Mouse (Mus musculus) neural tube, embryonic 14.5 days (tissue): ENCODE data around the gene Pou4f1. TPM values are rescaled to one million over a fixed set of nuclear protein-coding genes. Genes with fewer than 3 reads are reported as not detected.
A peak's percentile ranks its signal among the peaks of the same experiment; 100 is the strongest.

Experiments used
- ATAC-seq: fragments of 200-750 bp; cut with Nextera tagmentation; 2 replicates; pipeline ENCODE4 v1.8.0; 2017; ENCODE audit warnings: low read depth, mild to moderate bottlenecking, moderate TSS enrichment, moderate library complexity
- H3K27ac ChIP-seq: fragments of 300-500 bp; sonication (generic); 2 replicates; pipeline ENCODE4 v1.5.1; 2014; ENCODE audit warnings: low read depth, mild to moderate bottlenecking, control low read depth, low read length, moderate library complexity, mixed read lengths
- H3K27me3 ChIP-seq: fragments of 300-500 bp; sonication (generic); 2 replicates; pipeline ENCODE4 v1.6.1; 2014; ENCODE audit warnings: low read length; ENCODE audit not compliant: control insufficient read depth, insufficient read depth
- H3K36me3 ChIP-seq: fragments of 300-500 bp; sonication (generic); 2 replicates; pipeline ENCODE4 v1.6.1; 2014; ENCODE audit warnings: low read length, mixed read lengths; ENCODE audit not compliant: control insufficient read depth, insufficient read depth
- H3K4me1 ChIP-seq: fragments of 300-500 bp; sonication (generic); 2 replicates; pipeline ENCODE4 v1.6.1; 2014; ENCODE audit warnings: low read length; ENCODE audit not compliant: control insufficient read depth, insufficient read depth
- H3K4me2 ChIP-seq: fragments of 300-500 bp; sonication (generic); 2 replicates; pipeline ENCODE4 v1.6.1; 2014; ENCODE audit warnings: mild to moderate bottlenecking, low read depth, low read length, control low read depth
- H3K4me3 ChIP-seq: fragments of 300-500 bp; sonication (generic); 2 replicates; pipeline ENCODE4 v1.5.1; 2014; ENCODE audit warnings: low read depth, low read length, control low read depth, mixed read lengths
- H3K9ac ChIP-seq: fragments of 300-500 bp; sonication (generic); replicated peaks from 2 replicates; pipeline ENCODE4 v1.6.1; 2014; ENCODE audit warnings: low read depth, mild to moderate bottlenecking, control low read depth, low read length, mixed read lengths
- H3K9me3 ChIP-seq: fragments of 300-500 bp; sonication (generic); 2 replicates; pipeline ENCODE4 v1.6.1; 2016; ENCODE audit warnings: low read length; ENCODE audit not compliant: control insufficient read depth
- WGBS: fragments of 180-500 bp; shearing (Covaris S2); extraction: QIAGEN DNeasy Blood & Tissue Kit; methylation state at CpG from one replicate; pipeline ENCODE4 v1.1.7; 2014; 5-methylcytosine and 5-hydroxymethylcytosine counted together
- polyA plus RNA-seq: library from polyadenylated mRNA; unstranded; fragments of >200 nt; fragmentation: Nextera tagmentation; extraction: Ambion mirVana; gene quantifications from 2 replicates; pipeline ENCODE4 v1.2.1, GENCODE M21; 2014

Gene Pou4f1
- polyA plus RNA-seq, 1 experiment from 2014 or later: 84.2 TPM

GRCm38 (mm10) chr14:104467133-104467965 is 450 bp downstream of the Pou4f1 start:
- ATAC-seq: peak; percentile 42
- Histone ChIP-seq H3K27ac (peak overlapping the region; percentile 84), H3K27me3 (peaks cover 52% of the 10 kb centered on the region), H3K4me3 (peak overlapping the region; percentile 51), H3K4me1 (peaks cover 10% of the 10 kb centered on the region; the same call in 1 of the 2 replicates), H3K4me2 (peak overlapping the region; percentile 59), H3K36me3 (no peaks in the 10 kb centered on the region), H3K9me3 (no peaks in the 10 kb centered on the region), H3K9ac (peak overlapping the region; percentile 65)
- under 1% methylated on average over 83 of the region's 101 CpGs for WGBS

GRCm38 (mm10) chr14:104466557-104466956 is 1.2 kb downstream of the Pou4f1 start:
- Histone ChIP-seq H3K4me2 (peak overlapping the region; percentile 59), H3K9me3 (no peaks in the 10 kb centered on the region), H3K4me1 (peaks cover 10% of the 10 kb centered on the region; the same call in 1 of the 2 replicates), H3K9ac (peak overlapping the region; percentile 65), H3K27ac (peak overlapping the region; percentile 84), H3K4me3 (peak overlapping the region; percentile 51), H3K36me3 (no peaks in the 10 kb centered on the region), H3K27me3 (peaks cover 46% of the 10 kb centered on the region)
- under 1% methylated on average over 22 of the region's 43 CpGs for WGBS
- ATAC-seq: no peak

- H3K9ac ChIP-seq: peak overlapping the region; percentile 65
- peak overlapping the region; percentile 74 for H3K27ac ChIP-seq
- H3K9me3 ChIP-seq: no peaks in the 10 kb centered on the region
- peaks cover 13% of the 10 kb centered on the region; the same call in 1 of the 2 replicates for H3K4me1 ChIP-seq
- peak overlapping the region; percentile 59 for H3K4me2 ChIP-seq
- peak overlapping the region; percentile 51 for H3K4me3 ChIP-seq
- H3K27me3 ChIP-seq: peaks cover 45% of the 10 kb centered on the region
- ATAC-seq: no peak
- no peaks in the 10 kb centered on the region for H3K36me3 ChIP-seq
- WGBS: under 1% methylated on average over 59 of the region's 64 CpGs
Measured at GRCm38 (mm10) chr14:104465483-104466235, 2.1 kb downstream of the Pou4f1 start.

GRCm38 (mm10) chr14:104464841-104465240 is 3.0 kb downstream of the Pou4f1 start:
- no peak for ATAC-seq
- no peaks in the 10 kb centered on the region for H3K36me3 ChIP-seq
- H3K4me2 ChIP-seq: peak overlapping the region; percentile 59; the same call in 1 of the 2 replicates
- peak overlapping the region; percentile 65; the same call in 1 of the 2 replicates for H3K9ac ChIP-seq
- peaks cover 41% of the 10 kb centered on the region for H3K27me3 ChIP-seq
- peak overlapping the region; percentile 51 for H3K4me3 ChIP-seq
- no peaks in the 10 kb centered on the region for H3K9me3 ChIP-seq
- H3K4me1 ChIP-seq: peaks cover 16% of the 10 kb centered on the region; the same call in 1 of the 2 replicates
- 7% methylated on average over 5 of the region's 5 CpGs for WGBS
- H3K27ac ChIP-seq: no peak overlapping the region; the same call in 1 of the 2 replicates

GRCm38 (mm10) chr14:104463631-104464250 is 4.1 kb downstream of the Pou4f1 start:
- Histone ChIP-seq H3K9ac (no peak overlapping the region; the same call in 1 of the 2 replicates), H3K9me3 (no peaks in the 10 kb centered on the region), H3K27ac (no peak overlapping the region), H3K4me1 (peaks cover 16% of the 10 kb centered on the region; the same call in 1 of the 2 replicates), H3K27me3 (peaks cover 34% of the 10 kb centered on the region), H3K4me2 (peak overlapping the region; percentile 59; the same call in 1 of the 2 replicates), H3K36me3 (no peaks in the 10 kb centered on the region), H3K4me3 (peak overlapping the region; percentile 51)
- ATAC-seq: no peak
- 11% methylated on average over 5 of the region's 5 CpGs for WGBS

GRCm38 (mm10) chr14:104461286-104462240 is 6.2 kb downstream of the Pou4f1 start:
- H3K4me1 ChIP-seq: peaks cover 11% of the 10 kb centered on the region; the same call in 1 of the 2 replicates
- H3K27ac ChIP-seq: no peak overlapping the region
- no peak overlapping the region for H3K4me3 ChIP-seq
- ATAC-seq: no peak
- H3K36me3 ChIP-seq: no peaks in the 10 kb centered on the region
- H3K27me3 ChIP-seq: peaks cover 29% of the 10 kb centered on the region
- no peak overlapping the region for H3K4me2 ChIP-seq
- no peak overlapping the region for H3K9ac ChIP-seq
- under 1% methylated on average over 10 of the region's 10 CpGs for WGBS
- H3K9me3 ChIP-seq: no peaks in the 10 kb centered on the region

- H3K4me1 ChIP-seq: peaks cover 10% of the 10 kb centered on the region; the same call in 1 of the 2 replicates
- peak overlapping the region; percentile 25 for H3K4me3 ChIP-seq
- H3K4me2 ChIP-seq: peak overlapping the region; percentile 46
- no peaks in the 10 kb centered on the region for H3K36me3 ChIP-seq
- under 1% methylated on average over 55 of the region's 59 CpGs for WGBS
- peak; percentile 84 for ATAC-seq
- H3K27ac ChIP-seq: peak overlapping the region; percentile 35; the same call in 1 of the 2 replicates
- H3K27me3 ChIP-seq: peaks cover 29% of the 10 kb centered on the region
- no peak overlapping the region for H3K9ac ChIP-seq
- H3K9me3 ChIP-seq: no peaks in the 10 kb centered on the region
Measured at GRCm38 (mm10) chr14:104460325-104461285, 7.2 kb downstream of the Pou4f1 start.
